Mouse (Mus musculus) layer of hippocampus, adult 8-10 months (tissue): ENCODE results near the gene Aktip. TPM values are rescaled to one million over a fixed set of nuclear protein-coding genes. Genes with fewer than 3 reads are reported as not detected.

Experiments
- DNase-seq, 2 experiments: peaks; one replicate each; pipeline ENCODE4 v3.0.0; 2022; ENCODE audit warnings: low spot score in 2 of 2
- total RNA-seq, 4 experiments: library from RNA; stranded (reverse); gene quantifications; 2 replicates each; pipeline ENCODE4 v1.2.4; 2022

The Aktip gene
- total RNA-seq, 4 experiments from 2014 or later, result 98.6 to 105 (median 99.4) TPM

GRCm38 (mm10) chr8:91132731-91133130 lies 67.0 kb downstream of the Aktip start:
- DNase-seq, result no peak

- peak; percentile 56 to 60 for DNase-seq
Measured at GRCm38 (mm10) chr8:91126786-91127185, 73.0 kb downstream of the Aktip start.

GRCm38 (mm10) chr8:91124315-91124714 lies 75.5 kb downstream of the Aktip start:
- no peak for DNase-seq

- DNase-seq, result no peak
Measured at GRCm38 (mm10) chr8:91118131-91118530, 81.6 kb downstream of the Aktip start.

GRCm38 (mm10) chr8:91117537-91117936 lies 82.2 kb downstream of the Aktip start:
- no peak for DNase-seq

GRCm38 (mm10) chr8:91114910-91115309 lies 84.9 kb downstream of the Aktip start:
- no peak for DNase-seq

GRCm38 (mm10) chr8:91114428-91114827 lies 85.3 kb downstream of the Aktip start:
- DNase-seq, result no peak

GRCm38 (mm10) chr8:91111868-91112477 lies 87.8 kb downstream of the Aktip start:
- DNase-seq, result no peak

- DNase-seq, result no peak
Measured at GRCm38 (mm10) chr8:91106271-91106670, 93.5 kb downstream of the Aktip start.

GRCm38 (mm10) chr8:91098106-91098505 lies 101.7 kb downstream of the Aktip start:
- DNase-seq, result no peak

- DNase-seq, result no peak
Measured at GRCm38 (mm10) chr8:91094135-91094534, 105.6 kb downstream of the Aktip start.

- DNase-seq, result no peak
Measured at GRCm38 (mm10) chr8:91089601-91090000, 110.2 kb downstream of the Aktip start.

GRCm38 (mm10) chr8:91088452-91088851 lies 111.3 kb downstream of the Aktip start:
- DNase-seq, result no peak

- DNase-seq, result no peak
Measured at GRCm38 (mm10) chr8:91082428-91082827, 117.3 kb downstream of the Aktip start.

- no peak for DNase-seq
Measured at GRCm38 (mm10) chr8:91081911-91082310, 117.9 kb downstream of the Aktip start.

- DNase-seq, result no peak
Measured at GRCm38 (mm10) chr8:91079678-91080077, 120.1 kb downstream of the Aktip start.

- no peak for DNase-seq
Measured at GRCm38 (mm10) chr8:91077077-91077867, 122.5 kb downstream of the Aktip start.

- DNase-seq, result peak; percentile 60 to 76
Measured at GRCm38 (mm10) chr8:91070275-91070859, 129.4 kb downstream of the Aktip start.

GRCm38 (mm10) chr8:91069834-91070233 lies 129.9 kb downstream of the Aktip start, which contains the start of gene Rbl2:
Rbl2 (plus strand) TSS chr8:91070057.
- peak; percentile 95 for DNase-seq

GRCm38 (mm10) chr8:91069407-91069806 lies 130.4 kb downstream of the Aktip start:
- DNase-seq, result no peak

- DNase-seq, result no peak
Measured at GRCm38 (mm10) chr8:91065179-91065578, 134.6 kb downstream of the Aktip start.
